Mouse (Mus musculus) frontal cortex, adult 2 months (tissue): ENCODE data around the gene Lnx1. TPM values are rescaled to one million over a fixed set of nuclear protein-coding genes. Genes with fewer than 3 reads are reported as not detected.
A peak's percentile ranks its signal among the peaks of the same experiment; 100 is the strongest.

Source experiments
- DNase-seq, 2 experiments: peaks; one replicate each; pipeline ENCODE4 v3.0.0; 2022; ENCODE audit warnings: low spot score in 1 of 2; ENCODE audit errors: extremely low spot score in 1 of 2
- polyA plus RNA-seq: library from polyadenylated mRNA; depleted of rRNA; stranded (reverse); fragments of >200 nt; gene quantifications from 2 replicates; pipeline ENCODE4 v1.2.3, GENCODE M21; 2012

The Lnx1 gene
- polyA plus RNA-seq, 1 experiment, result 41.8 TPM

DNA sequence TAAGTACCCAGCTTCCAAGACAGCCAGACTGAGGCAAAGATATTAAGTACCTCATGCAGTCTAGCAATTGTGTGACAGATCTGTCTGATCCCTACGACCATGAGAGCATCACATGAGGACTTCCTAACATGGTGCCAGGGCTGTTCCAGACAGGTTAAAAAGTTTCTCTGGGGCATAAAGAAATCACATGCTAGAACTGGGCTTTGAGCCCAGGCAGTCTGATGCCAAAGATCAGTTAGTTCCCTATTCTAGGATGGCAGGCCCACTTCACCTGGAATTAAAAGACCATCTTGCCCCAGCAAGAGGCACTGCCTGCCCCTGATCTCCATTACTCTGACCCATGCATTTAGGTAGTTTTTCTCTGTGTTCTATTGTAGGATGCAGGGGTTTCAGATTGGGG is 3.0 kb downstream of the Lnx1 start:
- no peak for DNase-seq

GRCm38 (mm10) chr5:74697534-74697933 is 5.2 kb downstream of the Lnx1 start:
- no peak for DNase-seq

GRCm38 (mm10) chr5:74694390-74694801 is 8.3 kb downstream of the Lnx1 start:
- no peak for DNase-seq

- DNase-seq, result no peak
Measured at GRCm38 (mm10) chr5:74693836-74694235, 8.9 kb downstream of the Lnx1 start.

GRCm38 (mm10) chr5:74692411-74693090 is 10.2 kb downstream of the Lnx1 start:
- DNase-seq, result no peak

GRCm38 (mm10) chr5:74688822-74689221 is 13.9 kb downstream of the Lnx1 start:
- DNase-seq, result no peak

- no peak for DNase-seq
Measured at GRCm38 (mm10) chr5:74684944-74685343, 17.8 kb downstream of the Lnx1 start.

- DNase-seq, result no peak
Measured at GRCm38 (mm10) chr5:74683832-74684231, 18.9 kb downstream of the Lnx1 start.

GRCm38 (mm10) chr5:74682735-74683134 is 20.0 kb downstream of the Lnx1 start:
- no peak for DNase-seq

DNA sequence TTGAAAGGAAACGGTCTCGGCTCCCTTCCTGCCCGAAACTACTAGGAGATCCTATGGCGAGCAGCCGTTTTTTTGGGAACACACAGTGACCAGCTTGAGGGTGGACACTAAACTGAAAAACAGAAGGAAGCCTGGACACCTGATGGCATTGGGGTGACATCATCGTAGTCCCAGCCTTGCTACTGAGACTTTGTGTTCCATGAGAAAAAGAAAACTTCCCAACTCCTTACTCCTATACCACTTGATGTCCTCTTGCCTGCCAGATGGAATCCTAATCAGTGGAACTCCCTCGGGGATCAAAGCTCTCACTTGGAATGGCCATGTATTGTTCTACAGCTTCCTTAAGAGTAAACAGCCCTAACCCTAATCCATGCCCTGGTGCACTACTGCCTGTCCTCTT is 23.1 kb downstream of the Lnx1 start:
- no peak for DNase-seq

- peak in 1 of 2 experiments; percentile 18 for DNase-seq
Measured at GRCm38 (mm10) chr5:74678693-74679092, 24.0 kb downstream of the Lnx1 start.

DNA sequence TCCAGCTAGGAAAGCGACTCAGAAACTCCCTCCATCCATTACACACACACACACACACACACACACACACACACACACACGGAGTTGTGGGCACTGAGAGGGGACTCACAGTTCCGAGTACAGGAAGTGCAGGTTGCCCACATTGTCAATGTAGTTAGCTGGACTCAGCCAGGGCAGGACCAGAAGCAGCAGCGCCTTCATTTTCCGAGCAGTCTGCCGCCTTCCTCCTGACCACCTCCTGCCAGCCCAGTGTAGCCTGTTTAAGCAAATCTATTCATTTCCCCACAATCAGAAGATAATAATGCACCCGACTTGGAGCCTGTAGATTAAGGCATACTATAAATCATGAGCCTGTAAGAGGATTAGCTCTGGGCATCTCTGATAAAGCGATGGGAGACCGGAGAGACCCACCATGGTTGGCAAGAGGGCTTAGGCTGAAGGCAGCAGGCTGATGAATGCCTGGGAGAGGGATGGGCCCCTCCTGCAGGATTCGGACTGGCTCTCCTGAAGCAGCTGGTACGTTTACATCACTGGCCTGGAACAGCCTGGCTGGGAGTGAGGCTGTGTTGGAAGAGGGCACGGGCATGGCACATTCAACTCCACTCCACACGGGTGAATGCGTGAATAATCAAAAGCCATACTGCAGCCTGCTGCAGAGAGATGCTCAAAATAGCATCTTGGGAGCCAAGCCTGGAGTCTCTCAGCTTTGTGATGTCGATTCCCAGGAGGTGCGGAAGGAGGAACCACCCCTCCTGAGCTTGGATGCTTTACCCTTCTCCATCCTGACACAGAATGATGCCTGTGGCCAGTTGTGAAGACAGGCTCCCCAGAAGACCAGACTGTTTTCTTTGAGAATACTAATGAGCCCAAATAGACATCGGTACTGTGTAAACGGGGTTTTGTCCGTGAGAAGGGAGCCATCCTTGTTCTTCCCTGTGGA is 25.0 kb downstream of the Lnx1 start:
- peak; percentile 76 to 85 for DNase-seq

GRCm38 (mm10) chr5:74672556-74672955 is 30.2 kb downstream of the Lnx1 start:
- no peak for DNase-seq

DNA sequence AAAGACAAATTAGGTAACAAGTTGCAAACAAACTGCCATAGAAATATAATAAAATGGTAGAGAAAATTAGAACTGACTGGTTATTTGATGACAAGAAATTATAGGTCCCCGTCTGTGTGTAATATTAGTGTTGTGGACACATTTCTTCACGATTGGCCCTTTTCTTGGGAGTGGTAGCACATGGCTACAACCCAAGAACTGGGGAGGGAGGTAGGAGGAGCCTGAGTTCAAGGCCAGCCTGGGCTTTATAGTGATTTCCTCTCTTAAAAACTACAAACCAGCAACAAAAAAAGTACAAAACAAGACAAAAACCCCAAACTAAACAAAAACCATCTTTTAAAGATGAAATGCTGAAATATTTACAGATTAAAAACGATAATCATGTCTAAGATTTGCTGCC is 31.8 kb downstream of the Lnx1 start:
- no peak for DNase-seq

- no peak for DNase-seq
Measured at GRCm38 (mm10) chr5:74669925-74670324, 32.8 kb downstream of the Lnx1 start.

DNA sequence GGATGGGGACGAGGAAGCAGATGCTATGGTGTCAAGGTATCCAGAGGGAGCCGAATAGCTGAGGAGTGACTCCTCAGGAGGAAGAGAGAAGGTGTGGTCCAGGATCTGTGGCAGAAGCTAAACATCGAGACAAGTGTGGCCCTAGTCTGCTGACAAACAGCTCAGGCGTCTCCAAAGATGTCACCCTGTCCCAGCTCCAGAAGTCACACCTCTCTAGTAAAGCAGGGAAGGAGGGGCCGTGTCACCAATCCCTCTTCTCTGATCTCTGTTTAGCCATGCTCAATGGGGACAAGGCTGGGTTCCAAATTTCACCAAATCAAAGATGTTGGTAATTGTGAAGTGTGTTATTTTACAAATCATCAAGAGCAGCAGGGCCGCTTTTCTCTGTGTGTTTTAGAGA is 33.8 kb downstream of the Lnx1 start:
- DNase-seq, result no peak

- no peak for DNase-seq
Measured at GRCm38 (mm10) chr5:74662618-74663017, 40.1 kb downstream of the Lnx1 start.

DNA sequence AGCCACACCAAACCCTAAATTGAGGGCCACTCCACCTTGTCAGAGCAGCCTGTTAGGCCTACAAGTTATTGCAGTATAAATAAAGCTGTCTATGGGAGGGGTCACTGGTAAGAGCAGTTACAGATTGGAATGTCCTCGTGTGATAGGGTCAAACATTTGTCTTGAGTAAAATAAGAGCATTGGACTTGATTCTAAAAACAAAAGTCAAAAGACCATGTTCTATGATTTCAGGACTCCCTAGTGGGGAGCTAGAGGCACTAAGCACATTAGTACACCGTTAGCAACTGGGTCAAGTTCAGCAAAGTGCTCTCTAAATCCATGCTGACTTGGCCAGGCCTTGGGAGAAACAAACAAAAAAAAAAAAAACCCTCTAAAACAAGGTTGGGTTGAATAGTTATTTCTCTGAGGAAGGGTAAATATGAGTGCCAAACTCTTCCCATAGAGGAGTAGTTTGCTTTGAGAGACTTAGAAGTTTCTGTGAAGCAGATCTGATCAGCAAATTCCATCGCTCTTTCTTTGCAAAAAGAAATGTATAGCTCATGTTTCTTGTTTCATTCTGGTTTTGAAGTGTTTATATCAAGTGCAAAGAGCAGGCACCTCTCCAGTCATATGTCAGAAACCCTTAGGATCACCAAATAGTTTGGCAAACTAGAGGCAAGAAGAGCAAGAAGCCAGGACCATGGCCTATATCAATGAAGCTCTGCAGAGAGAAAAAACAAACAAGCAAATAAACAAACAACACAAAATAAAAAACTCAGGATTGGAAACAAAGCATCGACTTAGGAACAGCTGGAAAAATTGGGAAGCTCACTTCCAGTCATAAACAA is 40.8 kb downstream of the Lnx1 start:
- DNase-seq, result no peak

GRCm38 (mm10) chr5:74659856-74660255 is 42.9 kb downstream of the Lnx1 start:
- DNase-seq, result no peak

DNA sequence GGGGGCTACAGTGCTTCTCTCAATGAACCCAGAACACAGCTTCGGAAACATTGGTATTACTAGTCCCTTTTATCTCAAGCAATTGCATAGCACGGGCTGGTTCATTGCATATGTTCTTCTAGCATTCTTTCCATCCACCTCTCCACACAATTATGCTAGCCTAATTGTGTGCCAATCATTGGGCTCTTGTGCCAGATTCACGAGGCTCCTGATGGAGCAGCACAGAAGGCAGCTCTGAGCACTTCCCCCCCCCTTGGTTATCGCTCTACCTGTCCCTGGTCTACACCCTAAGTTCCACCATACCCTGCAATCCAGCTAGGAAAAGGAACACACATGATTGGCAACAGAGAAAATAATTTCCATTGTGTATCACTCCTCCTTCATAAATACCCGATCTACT is 43.4 kb downstream of the Lnx1 start:
- no peak for DNase-seq

DNA sequence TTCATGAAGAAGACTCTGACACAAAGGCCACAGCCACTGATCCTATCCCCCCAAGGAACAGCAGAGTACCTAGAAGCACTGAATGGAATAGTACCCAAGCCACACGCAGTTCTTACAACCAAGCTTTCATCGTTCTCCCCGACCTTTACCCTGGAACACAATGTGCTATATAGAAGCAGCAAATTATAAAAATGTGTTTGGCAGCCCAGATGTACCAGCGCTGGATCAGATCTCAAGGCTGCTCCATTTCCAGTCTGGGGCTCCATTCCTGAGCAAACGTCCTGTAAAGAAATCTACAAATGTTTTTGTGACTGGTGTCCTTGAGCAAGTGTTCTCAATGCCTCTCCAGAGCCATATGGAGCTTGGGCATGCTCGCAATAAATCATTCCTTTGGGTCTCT is 44.8 kb downstream of the Lnx1 start:
- DNase-seq, result no peak
